Mouse (Mus musculus) left cerebral cortex, adult 2 months (tissue): ENCODE measurements at regions not wholly inside any gene's neighbourhood (a gene's known extent, or its start where the extent isn't known, plus 50 kb on each side); places are given as distances from the start of the nearest gene placed in this dataset.

Source experiments
- DNase-seq, 2 experiments: peaks; one replicate each; pipeline ENCODE4 v3.0.0; 2021 to 2022; ENCODE audit warnings: low spot score in 2 of 2, mixed read lengths in 1 of 2; ENCODE audit errors: extremely low spot score in 1 of 2
- H3K27ac ChIP-seq: fragments of 200-600 bp; 2 replicates; pipeline ENCODE4 v1.8.1; 2022
- H3K4me3 ChIP-seq: fragments of 200-600 bp; 2 replicates; pipeline ENCODE4 v1.8.1; 2022
- CTCF ChIP-seq: fragments of 200-600 bp; IDR thresholded peaks from 2 replicates; pipeline ENCODE4 v1.8.1; 2022; ENCODE audit warnings: antibody characterized with exemption, mild to moderate bottlenecking, moderate library complexity
- intact Hi-C: fragments of 180-260 bp; cut with DNase I; formaldehyde crosslinking; loops from one replicate; pipeline ENCODE4 v1.15.1; 2025

- Histone ChIP-seq H3K27ac (no peak overlapping the region), H3K4me3 (no peak overlapping the region)
- intact Hi-C loops: no loop called here
- TF ChIP-seq CTCF: no peak
- no peak for DNase-seq
These were observed 62.1 kb downstream of the P2ry1 start for GRCm38 (mm10) chr3:61064720-61065119.

- DNase-seq: no peak
- intact Hi-C loops: no loop called here
- TF ChIP-seq CTCF: no peak
These were observed 64.5 kb downstream of the P2ry1 start for GRCm38 (mm10) chr3:61067067-61067466.

GRCm38 (mm10) chr3:61068229-61068628 lies 65.6 kb downstream of the P2ry1 start:
- intact Hi-C loops: no loop called here
- TF ChIP-seq CTCF: no peak
- DNase-seq: no peak
- H3K27ac ChIP-seq: no peak overlapping the region
- H3K4me3 ChIP-seq: no peak overlapping the region

More at GRCm38 (mm10) chr3:61067067-61067466, 64.5 kb downstream of the P2ry1 start:
- H3K4me3 ChIP-seq: no peak overlapping the region
- H3K27ac ChIP-seq: no peak overlapping the region

GRCm38 (mm10) chr3:61071041-61071440 lies 68.4 kb downstream of the P2ry1 start:
- Histone ChIP-seq H3K4me3 (no peak overlapping the region), H3K27ac (no peak overlapping the region)
- intact Hi-C loops: no loop called here
- DNase-seq: no peak
- no peak for TF ChIP-seq CTCF

GRCm38 (mm10) chr3:61072330-61072729 lies 69.7 kb downstream of the P2ry1 start:
- H3K27ac ChIP-seq: no peak overlapping the region
- intact Hi-C loops: no loop called here
- H3K4me3 ChIP-seq: no peak overlapping the region
- TF ChIP-seq CTCF: no peak
- DNase-seq: no peak

- TF ChIP-seq CTCF: no peak
- no peak for DNase-seq
- H3K27ac ChIP-seq: no peak overlapping the region
- no peak overlapping the region for H3K4me3 ChIP-seq
- intact Hi-C loops: no loop called here
These were observed 70.5 kb downstream of the P2ry1 start for GRCm38 (mm10) chr3:61073103-61073502.

- intact Hi-C loops: no loop called here
- no peak for TF ChIP-seq CTCF
- no peak for DNase-seq
These were observed 71.2 kb downstream of the P2ry1 start for GRCm38 (mm10) chr3:61073806-61074205.

GRCm38 (mm10) chr3:61075839-61076238 lies 73.2 kb downstream of the P2ry1 start:
- Histone ChIP-seq H3K4me3 (no peak overlapping the region), H3K27ac (no peak overlapping the region)
- no peak for TF ChIP-seq CTCF
- no peak for DNase-seq
- intact Hi-C loops: no loop called here

More at GRCm38 (mm10) chr3:61073806-61074205, 71.2 kb downstream of the P2ry1 start:
- Histone ChIP-seq H3K27ac (no peak overlapping the region), H3K4me3 (no peak overlapping the region)

- intact Hi-C loops: no loop called here
- TF ChIP-seq CTCF: no peak
- no peak for DNase-seq
- H3K27ac ChIP-seq: no peak overlapping the region
- H3K4me3 ChIP-seq: no peak overlapping the region
These were observed 87.3 kb downstream of the P2ry1 start for GRCm38 (mm10) chr3:61089931-61090330.

GRCm38 (mm10) chr3:61092031-61092430 lies 89.4 kb downstream of the P2ry1 start:
- DNase-seq: no peak
- H3K4me3 ChIP-seq: no peak overlapping the region
- intact Hi-C loops: no loop called here
- no peak for TF ChIP-seq CTCF
- no peak overlapping the region for H3K27ac ChIP-seq

GRCm38 (mm10) chr3:61116364-61116763 lies 113.8 kb downstream of the P2ry1 start:
- Histone ChIP-seq H3K27ac (no peak overlapping the region), H3K4me3 (no peak overlapping the region)
- no peak for DNase-seq
- intact Hi-C loops: no loop called here
- no peak for TF ChIP-seq CTCF

- intact Hi-C loops: no loop called here
- H3K4me3 ChIP-seq: no peak overlapping the region
- DNase-seq: no peak
- no peak overlapping the region for H3K27ac ChIP-seq
- no peak for TF ChIP-seq CTCF
These were observed 130.5 kb downstream of the P2ry1 start for GRCm38 (mm10) chr3:61133096-61133495.

GRCm38 (mm10) chr3:61154087-61154486 lies 151.5 kb downstream of the P2ry1 start:
- Histone ChIP-seq H3K27ac (no peak overlapping the region), H3K4me3 (no peak overlapping the region)
- DNase-seq: no peak
- TF ChIP-seq CTCF: no peak
- intact Hi-C loops: no loop called here
